Mouse (Mus musculus): Measurements from ENCODE around the gene Fam98b. TPM values are rescaled to one million over a fixed set of nuclear protein-coding genes. Genes with fewer than 3 reads are reported as not detected.

The Fam98b gene
- polyA plus RNA-seq, 1 experiment: 30.1 TPM

DNA sequence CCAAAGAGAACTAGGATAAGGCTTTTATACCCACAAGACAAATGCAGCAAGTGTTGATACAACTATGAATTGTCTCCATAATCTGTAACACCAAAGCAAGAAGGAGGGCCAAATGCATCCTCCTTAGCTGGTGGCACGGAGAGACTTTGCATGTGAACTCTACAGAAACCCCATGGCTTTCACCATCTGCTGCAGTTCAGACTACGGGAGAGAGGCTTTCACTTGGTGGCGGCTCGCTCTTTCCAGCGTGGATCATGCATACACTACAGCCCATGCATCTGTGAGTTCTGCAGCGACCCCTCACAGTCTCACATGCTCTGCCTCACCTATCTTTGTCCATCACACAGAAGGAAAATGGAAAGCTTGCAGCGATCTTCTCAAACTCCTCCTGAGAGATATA, 38.8 kb downstream of the Fam98b start:
- Histone ChIP-seq H3K27ac (ENCODE audit: insufficient read depth, low read depth, low read length) (no peak overlapping the region), H3K4me3 (ENCODE audit: insufficient read depth, low read length) (no peak overlapping the region), H3K4me1 (ENCODE audit: control insufficient read depth, insufficient read depth, low read length) (no peaks in the 10 kb centered on the region)
- TF ChIP-seq POLR2A (IDR thresholded peaks at IDR 0.05; ENCODE audit: borderline replicate concordance, low read depth, low read length): no peak
- TF ChIP-seq CTCF (IDR thresholded peaks at IDR 0.05; ENCODE audit: low read depth, low read length): no peak

GRCm38 (mm10) chr2:117299596-117300448, 50.3 kb downstream of the Fam98b start:
- peak overlapping the region; percentile 49 for H3K27ac ChIP-seq (ENCODE audit: insufficient read depth, low read depth, low read length)
- H3K4me1 ChIP-seq (ENCODE audit: control insufficient read depth, insufficient read depth, low read length): peaks cover 28% of the 10 kb centered on the region
- H3K4me3 ChIP-seq (ENCODE audit: insufficient read depth, low read length): peak overlapping the region; percentile 2; the same call in 1 of the 2 replicates
- TF ChIP-seq POLR2A (IDR thresholded peaks at IDR 0.05; ENCODE audit: borderline replicate concordance, low read depth, low read length): no peak
- TF ChIP-seq CTCF (IDR thresholded peaks at IDR 0.05; ENCODE audit: low read depth, low read length): no peak

DNA sequence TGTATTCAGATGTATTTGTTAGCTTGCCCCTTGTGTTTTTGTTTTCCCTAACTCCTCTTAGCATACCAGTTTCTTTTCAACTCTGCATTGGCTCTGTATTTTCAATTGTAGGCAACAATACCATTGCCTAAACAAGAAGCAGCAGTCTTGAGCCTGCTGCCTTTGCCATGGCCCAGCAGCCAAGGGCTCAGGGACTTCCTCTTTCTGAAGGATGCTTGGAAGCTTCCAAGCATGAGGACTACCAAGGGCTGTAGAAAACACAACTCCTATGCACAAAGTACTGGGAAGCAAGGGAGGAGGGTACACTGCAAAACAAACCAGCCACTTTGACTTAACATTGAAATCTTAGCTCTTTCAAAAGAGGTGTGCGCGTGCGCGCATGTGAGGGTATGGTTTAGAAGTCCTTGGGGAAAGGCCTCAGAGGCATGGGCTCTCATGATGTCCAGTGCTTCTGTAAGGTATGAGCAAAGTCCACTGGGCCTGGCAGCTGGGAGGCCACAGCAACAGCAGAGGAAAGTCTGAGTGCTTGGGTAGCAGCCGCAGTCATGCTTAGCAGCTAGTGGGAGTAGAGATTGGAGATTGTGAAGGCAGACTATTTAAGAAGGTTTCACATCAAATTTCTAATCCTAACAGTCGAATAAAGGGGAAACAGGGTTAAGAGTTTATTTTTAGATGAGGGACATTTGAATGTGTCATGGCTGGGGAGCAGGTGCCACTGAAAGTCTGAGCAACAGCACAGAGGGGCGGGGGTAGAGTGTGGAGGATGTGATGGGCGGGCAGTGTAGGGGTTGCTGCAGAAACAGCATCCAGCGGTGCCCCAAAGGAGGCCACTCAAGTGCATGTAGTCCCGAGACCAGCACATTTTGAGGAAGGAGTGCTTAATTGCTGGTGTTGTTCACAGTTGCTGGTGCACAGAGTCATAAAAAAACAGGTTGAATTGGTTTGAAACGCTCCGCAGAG, 54.1 kb downstream of the Fam98b start:
- H3K4me1 ChIP-seq (ENCODE audit: control insufficient read depth, insufficient read depth, low read length): peaks cover 26% of the 10 kb centered on the region
- no peak overlapping the region for H3K4me3 ChIP-seq (ENCODE audit: insufficient read depth, low read length)
- no peak overlapping the region for H3K27ac ChIP-seq (ENCODE audit: insufficient read depth, low read depth, low read length)
- TF ChIP-seq CTCF (IDR thresholded peaks at IDR 0.05; ENCODE audit: low read depth, low read length) (no peak), POLR2A (IDR thresholded peaks at IDR 0.05; ENCODE audit: borderline replicate concordance, low read depth, low read length) (no peak)

DNA sequence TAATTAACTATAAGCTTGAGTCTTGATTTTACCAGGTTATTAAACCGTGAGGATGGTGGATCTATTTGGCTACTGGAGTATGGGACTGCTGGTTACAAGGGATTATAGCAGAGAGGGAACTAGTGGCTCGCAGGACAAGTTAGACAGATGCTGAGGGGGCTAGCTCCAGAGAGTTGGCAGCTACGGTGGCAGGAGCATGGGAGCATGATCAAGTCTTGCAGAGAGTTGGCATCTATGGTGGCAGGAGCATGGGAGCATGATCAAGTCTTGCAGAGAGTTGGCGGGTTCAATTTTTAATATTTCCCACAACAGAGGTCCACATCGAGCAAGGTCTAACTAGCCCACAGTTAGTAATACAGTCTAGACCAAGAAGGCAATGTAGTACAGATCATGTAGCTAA, 55.4 kb downstream of the Fam98b start:
- H3K4me1 ChIP-seq (ENCODE audit: control insufficient read depth, insufficient read depth, low read length): peaks cover 16% of the 10 kb centered on the region
- TF ChIP-seq POLR2A (IDR thresholded peaks at IDR 0.05; ENCODE audit: borderline replicate concordance, low read depth, low read length): no peak
- no peak for TF ChIP-seq CTCF (IDR thresholded peaks at IDR 0.05; ENCODE audit: low read depth, low read length)
- no peak overlapping the region for H3K4me3 ChIP-seq (ENCODE audit: insufficient read depth, low read length)
- no peak overlapping the region for H3K27ac ChIP-seq (ENCODE audit: insufficient read depth, low read depth, low read length)

DNA sequence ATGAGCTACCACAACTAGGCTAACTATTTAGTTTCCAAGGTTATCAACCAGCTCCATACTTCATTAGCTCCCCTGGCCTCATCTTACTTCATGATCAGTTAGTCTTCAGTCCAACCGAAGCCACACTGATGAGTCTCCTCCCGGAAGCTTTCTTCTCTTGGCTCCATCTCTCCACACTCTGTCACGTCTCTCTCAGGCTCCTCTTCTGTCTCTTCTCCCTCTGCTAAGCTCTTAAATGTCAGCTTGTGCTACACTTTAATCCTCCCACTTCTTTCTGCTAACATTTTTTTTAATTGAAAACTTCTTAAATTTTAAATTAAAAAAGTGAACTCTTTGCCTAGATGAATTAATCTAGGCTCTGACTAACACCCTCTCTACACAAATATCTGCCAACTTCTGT, 58.4 kb downstream of the Fam98b start:
- H3K4me3 ChIP-seq (ENCODE audit: insufficient read depth, low read length): no peak overlapping the region
- TF ChIP-seq CTCF (IDR thresholded peaks at IDR 0.05; ENCODE audit: low read depth, low read length) (no peak), POLR2A (IDR thresholded peaks at IDR 0.05; ENCODE audit: borderline replicate concordance, low read depth, low read length) (no peak)
- peaks cover 13% of the 10 kb centered on the region for H3K4me1 ChIP-seq (ENCODE audit: control insufficient read depth, insufficient read depth, low read length)
- no peak overlapping the region for H3K27ac ChIP-seq (ENCODE audit: insufficient read depth, low read depth, low read length)

DNA sequence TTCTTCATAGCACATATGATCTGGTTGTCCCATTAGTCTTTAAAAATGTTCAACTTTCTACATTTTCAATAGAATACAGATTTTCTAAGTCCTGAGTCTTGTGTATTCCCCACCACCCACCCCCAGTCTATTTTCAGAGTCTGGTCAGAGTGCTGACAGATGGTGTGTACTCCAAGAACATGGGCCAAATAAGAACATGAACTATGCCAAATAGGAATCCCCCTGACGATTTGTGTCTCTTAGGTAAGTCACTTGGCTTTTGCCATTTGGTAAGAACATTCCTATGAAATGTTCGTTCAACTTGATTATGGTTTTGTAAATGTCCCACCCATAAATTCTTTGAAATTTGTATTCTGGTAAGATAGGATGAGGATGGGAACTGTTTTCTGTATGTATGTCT, 59.5 kb downstream of the Fam98b start:
- TF ChIP-seq POLR2A (IDR thresholded peaks at IDR 0.05; ENCODE audit: borderline replicate concordance, low read depth, low read length) (no peak), CTCF (IDR thresholded peaks at IDR 0.05; ENCODE audit: low read depth, low read length) (no peak)
- H3K4me3 ChIP-seq (ENCODE audit: insufficient read depth, low read length): no peak overlapping the region
- no peak overlapping the region for H3K27ac ChIP-seq (ENCODE audit: insufficient read depth, low read depth, low read length)
- H3K4me1 ChIP-seq (ENCODE audit: control insufficient read depth, insufficient read depth, low read length): peaks cover 8% of the 10 kb centered on the region

DNA sequence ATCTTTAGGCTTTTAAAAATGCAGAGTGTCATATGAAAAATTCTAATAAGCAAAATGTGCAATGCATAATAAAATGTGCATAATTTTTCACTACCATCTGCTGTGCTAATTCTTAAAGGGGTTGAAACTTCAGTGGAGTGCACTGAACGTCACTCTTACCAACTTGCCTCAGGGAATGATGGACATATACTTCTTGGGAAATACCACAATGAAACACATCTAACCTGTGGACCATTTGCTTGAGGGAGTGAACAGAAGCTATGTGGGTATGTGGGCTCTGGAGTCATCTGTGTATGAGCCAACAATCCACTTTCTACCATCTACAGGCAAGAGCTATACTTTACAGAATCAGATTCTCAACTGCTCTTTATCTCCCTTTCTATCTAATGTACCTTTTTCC, 61.8 kb downstream of the Fam98b start:
- TF ChIP-seq POLR2A (IDR thresholded peaks at IDR 0.05; ENCODE audit: borderline replicate concordance, low read depth, low read length) (no peak), CTCF (IDR thresholded peaks at IDR 0.05; ENCODE audit: low read depth, low read length) (no peak)
- 0 out of 2 replicates have a peak, but pooled peaks cover 2% of the 10 kb centered on the region for H3K4me1 ChIP-seq (ENCODE audit: control insufficient read depth, insufficient read depth, low read length)
- no peak overlapping the region for H3K27ac ChIP-seq (ENCODE audit: insufficient read depth, low read depth, low read length)
- H3K4me3 ChIP-seq (ENCODE audit: insufficient read depth, low read length): no peak overlapping the region

- TF ChIP-seq POLR2A (IDR thresholded peaks at IDR 0.05; ENCODE audit: borderline replicate concordance, low read depth, low read length): no peak
- no peak for TF ChIP-seq CTCF (IDR thresholded peaks at IDR 0.05; ENCODE audit: low read depth, low read length)
- H3K4me1 ChIP-seq (ENCODE audit: control insufficient read depth, insufficient read depth, low read length): 0 out of 2 replicates have a peak, but pooled peaks cover 2% of the 10 kb centered on the region
- H3K4me3 ChIP-seq (ENCODE audit: insufficient read depth, low read length): no peak overlapping the region
- no peak overlapping the region for H3K27ac ChIP-seq (ENCODE audit: insufficient read depth, low read depth, low read length)
Observed at GRCm38 (mm10) chr2:117312030-117312429, 62.5 kb downstream of the Fam98b start.

- Histone ChIP-seq H3K27ac (ENCODE audit: insufficient read depth, low read depth, low read length) (no peak overlapping the region), H3K4me1 (ENCODE audit: control insufficient read depth, insufficient read depth, low read length) (0 out of 2 replicates have a peak, but pooled peaks cover 2% of the 10 kb centered on the region), H3K4me3 (ENCODE audit: insufficient read depth, low read length) (no peak overlapping the region)
- no peak for TF ChIP-seq POLR2A (IDR thresholded peaks at IDR 0.05; ENCODE audit: borderline replicate concordance, low read depth, low read length)
- TF ChIP-seq CTCF (IDR thresholded peaks at IDR 0.05; ENCODE audit: low read depth, low read length): no peak
Observed at GRCm38 (mm10) chr2:117312441-117312895, 62.9 kb downstream of the Fam98b start.
